Mouse (Mus musculus): ENCODE measurements at regions not wholly inside any gene's neighbourhood (a gene's known extent, or its start where the extent isn't known, plus 50 kb on each side); places are given as distances from the start of the nearest gene placed in this dataset.

DNA sequence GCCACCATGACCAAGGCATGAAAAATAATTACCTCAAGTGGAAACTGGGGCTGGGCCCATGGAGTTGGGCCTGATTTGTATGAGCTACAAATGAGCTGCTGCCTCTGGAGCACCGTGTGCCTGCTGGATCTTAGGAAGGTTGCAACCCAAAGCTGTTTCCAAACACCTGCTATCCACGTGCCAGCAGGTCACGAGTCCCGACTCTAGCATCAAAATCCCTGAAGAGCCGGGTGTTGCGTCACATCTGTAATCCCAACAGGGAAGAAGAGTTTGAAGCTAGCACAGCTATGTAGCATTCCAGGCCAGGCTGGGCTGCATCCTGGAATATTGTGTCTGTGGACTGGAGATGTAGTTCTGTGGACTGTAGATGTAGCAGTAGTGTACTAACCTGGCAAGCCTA, 93.7 kb upstream of the Vps8 start:
- Histone ChIP-seq H3K4me2 (ENCODE audit: low read length) (no peak overlapping the region), H3K9ac (ENCODE audit: low read depth, low read length) (no peak overlapping the region), H3K4me3 (ENCODE audit: low read length) (no peak overlapping the region), H3K27me3 (replicated peaks; ENCODE audit: control insufficient read depth, insufficient read depth, low read length) (no peaks in the 10 kb centered on the region), H3K36me3 (ENCODE audit: control insufficient read depth, insufficient read depth, low read length) (no peaks in the 10 kb centered on the region), H3K27ac (ENCODE audit: low read depth, low read length) (no peak overlapping the region), H3K9me3 (ENCODE audit: control insufficient read depth, low read length) (no peaks in the 10 kb centered on the region), H3K4me1 (ENCODE audit: control insufficient read depth, insufficient read depth, low read depth, low read length) (peaks cover 19% of the 10 kb centered on the region)
- WGBS: 81% methylated on average over 6 of the region's 6 CpGs
- no peak for ATAC-seq

DNA sequence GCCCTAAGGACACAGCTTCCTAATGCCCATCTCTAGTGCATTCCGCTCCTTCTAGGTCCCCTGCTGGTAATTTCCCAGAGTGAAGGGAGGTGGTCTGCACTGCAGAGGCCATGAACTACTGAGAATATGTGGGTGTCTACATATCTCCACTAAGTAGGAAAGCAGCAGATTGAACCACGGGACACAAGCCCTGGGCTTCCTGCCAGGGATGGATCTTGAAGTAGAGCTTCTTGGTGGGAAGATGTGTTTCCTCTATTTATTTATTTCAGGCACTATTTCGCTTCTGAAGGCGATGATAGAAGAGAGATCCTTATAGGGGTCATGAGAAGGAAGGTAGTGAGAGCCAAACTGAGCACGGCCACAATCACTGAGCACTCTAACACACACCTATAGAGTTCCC, 91.7 kb upstream of the Vps8 start:
- no peaks in the 10 kb centered on the region for H3K9me3 ChIP-seq (ENCODE audit: control insufficient read depth, low read length)
- H3K27me3 ChIP-seq (replicated peaks; ENCODE audit: control insufficient read depth, insufficient read depth, low read length): no peaks in the 10 kb centered on the region
- WGBS: 84% methylated on average over 5 of the region's 5 CpGs
- peak overlapping the region; percentile 27 for H3K4me2 ChIP-seq (ENCODE audit: low read length)
- no peak overlapping the region for H3K9ac ChIP-seq (ENCODE audit: low read depth, low read length)
- no peak overlapping the region for H3K27ac ChIP-seq (ENCODE audit: low read depth, low read length)
- no peaks in the 10 kb centered on the region for H3K36me3 ChIP-seq (ENCODE audit: control insufficient read depth, insufficient read depth, low read length)
- peaks cover 21% of the 10 kb centered on the region for H3K4me1 ChIP-seq (ENCODE audit: control insufficient read depth, insufficient read depth, low read depth, low read length)
- H3K4me3 ChIP-seq (ENCODE audit: low read length): no peak overlapping the region; the same call in 1 of the 2 replicates
- ATAC-seq: no peak

DNA sequence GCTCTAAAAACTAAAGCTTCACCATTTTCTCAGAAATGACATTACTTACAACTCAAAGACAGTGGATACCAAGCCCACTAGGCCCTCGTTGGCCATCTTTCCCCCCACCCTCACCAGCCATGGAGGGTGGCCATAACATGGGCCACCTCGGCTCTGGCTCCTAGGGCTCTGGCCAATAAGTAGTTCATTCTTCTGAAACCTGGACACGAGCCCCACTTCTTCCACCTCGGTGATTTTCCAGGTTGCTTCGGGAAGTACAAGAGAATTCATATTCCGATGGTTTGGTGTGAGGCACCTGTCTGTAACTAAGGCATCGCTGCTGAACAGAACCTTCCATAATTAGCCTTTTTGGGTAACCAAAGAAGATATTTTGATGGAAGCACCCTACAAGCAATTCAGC, 90.5 kb upstream of the Vps8 start:
- H3K36me3 ChIP-seq (ENCODE audit: control insufficient read depth, insufficient read depth, low read length): no peaks in the 10 kb centered on the region
- peak overlapping the region; percentile 61 for H3K4me3 ChIP-seq (ENCODE audit: low read length)
- no peaks in the 10 kb centered on the region for H3K9me3 ChIP-seq (ENCODE audit: control insufficient read depth, low read length)
- ATAC-seq: no peak
- H3K4me1 ChIP-seq (ENCODE audit: control insufficient read depth, insufficient read depth, low read depth, low read length): peaks cover 21% of the 10 kb centered on the region
- H3K9ac ChIP-seq (ENCODE audit: low read depth, low read length): peak overlapping the region; percentile 72
- peak overlapping the region; percentile 98 for H3K4me2 ChIP-seq (ENCODE audit: low read length)
- H3K27ac ChIP-seq (ENCODE audit: low read depth, low read length): peak overlapping the region; percentile 96
- 60% methylated on average over 7 of the region's 7 CpGs for WGBS
- no peaks in the 10 kb centered on the region for H3K27me3 ChIP-seq (replicated peaks; ENCODE audit: control insufficient read depth, insufficient read depth, low read length)

DNA sequence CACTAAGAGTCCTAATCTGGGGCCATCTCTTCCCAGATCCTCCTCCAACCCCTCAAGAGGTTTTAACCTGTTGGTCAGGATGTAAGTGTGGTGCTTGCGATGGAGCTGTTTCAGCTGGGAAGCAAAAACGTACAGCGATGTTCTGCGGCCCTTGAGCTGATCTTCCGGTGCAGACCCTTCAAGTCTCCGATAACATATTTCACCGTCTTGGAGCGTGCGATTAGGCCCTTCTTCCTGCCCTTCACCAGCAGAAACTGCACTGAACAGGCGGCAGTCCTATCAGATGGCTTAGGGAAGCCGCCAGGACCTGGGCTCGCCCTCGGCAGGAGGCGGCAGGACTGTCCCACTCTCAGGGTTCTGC, 90.1 kb upstream of the Vps8 start:
- Histone ChIP-seq H3K4me1 (ENCODE audit: control insufficient read depth, insufficient read depth, low read depth, low read length) (peaks cover 21% of the 10 kb centered on the region), H3K9me3 (ENCODE audit: control insufficient read depth, low read length) (no peaks in the 10 kb centered on the region), H3K9ac (ENCODE audit: low read depth, low read length) (peak overlapping the region; percentile 72), H3K4me2 (ENCODE audit: low read length) (peak overlapping the region; percentile 98), H3K36me3 (ENCODE audit: control insufficient read depth, insufficient read depth, low read length) (no peaks in the 10 kb centered on the region), H3K27ac (ENCODE audit: low read depth, low read length) (peak overlapping the region; percentile 96), H3K27me3 (replicated peaks; ENCODE audit: control insufficient read depth, insufficient read depth, low read length) (no peaks in the 10 kb centered on the region), H3K4me3 (ENCODE audit: low read length) (peak overlapping the region; percentile 61)
- ATAC-seq: no peak
- WGBS: 1% methylated on average over 14 of the region's 14 CpGs

DNA sequence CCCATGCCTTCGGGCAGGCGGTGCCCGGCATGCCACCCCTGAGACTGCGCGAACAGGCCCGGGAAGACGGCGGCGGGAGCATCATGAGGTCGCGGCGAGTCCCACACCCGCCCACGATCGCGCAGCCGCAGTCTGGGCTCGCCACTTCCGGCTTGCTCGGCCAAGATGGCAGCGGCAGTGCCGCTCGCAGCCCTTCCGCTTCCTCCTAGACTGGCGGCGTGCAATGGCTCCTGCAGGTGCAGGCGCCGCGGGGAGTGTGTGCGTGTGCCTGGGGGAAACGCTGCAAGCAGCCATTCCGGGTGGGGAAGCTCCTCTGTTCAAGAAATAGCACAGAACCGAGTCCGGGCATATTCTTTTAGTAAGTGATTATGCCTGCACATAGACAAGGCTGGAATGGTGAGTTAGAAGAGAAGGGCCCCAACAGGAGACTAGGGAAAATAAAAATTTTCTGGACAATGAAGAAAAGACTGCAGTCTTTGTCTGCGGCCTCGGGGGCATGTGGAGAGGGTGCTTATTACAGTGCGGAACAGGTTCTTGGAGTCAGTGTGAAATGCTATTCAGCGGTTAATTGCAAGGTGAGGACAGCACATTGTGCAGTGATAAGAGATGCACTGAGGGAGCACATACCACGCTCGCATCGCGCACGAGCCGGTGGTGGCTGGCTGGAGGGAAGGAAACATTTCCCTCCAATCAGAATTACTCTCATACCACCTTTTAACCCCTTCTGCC, 89.5 kb upstream of the Vps8 start:
- Histone ChIP-seq H3K9ac (ENCODE audit: low read depth, low read length) (peak overlapping the region; percentile 72), H3K36me3 (ENCODE audit: control insufficient read depth, insufficient read depth, low read length) (no peaks in the 10 kb centered on the region), H3K9me3 (ENCODE audit: control insufficient read depth, low read length) (no peaks in the 10 kb centered on the region), H3K4me3 (ENCODE audit: low read length) (peak overlapping the region; percentile 61), H3K27ac (ENCODE audit: low read depth, low read length) (peak overlapping the region; percentile 96), H3K4me1 (ENCODE audit: control insufficient read depth, insufficient read depth, low read depth, low read length) (peaks cover 21% of the 10 kb centered on the region), H3K27me3 (replicated peaks; ENCODE audit: control insufficient read depth, insufficient read depth, low read length) (no peaks in the 10 kb centered on the region), H3K4me2 (ENCODE audit: low read length) (peak overlapping the region; percentile 98)
- ATAC-seq: peak; percentile 94
- 1% methylated on average over 44 of the region's 44 CpGs for WGBS

DNA sequence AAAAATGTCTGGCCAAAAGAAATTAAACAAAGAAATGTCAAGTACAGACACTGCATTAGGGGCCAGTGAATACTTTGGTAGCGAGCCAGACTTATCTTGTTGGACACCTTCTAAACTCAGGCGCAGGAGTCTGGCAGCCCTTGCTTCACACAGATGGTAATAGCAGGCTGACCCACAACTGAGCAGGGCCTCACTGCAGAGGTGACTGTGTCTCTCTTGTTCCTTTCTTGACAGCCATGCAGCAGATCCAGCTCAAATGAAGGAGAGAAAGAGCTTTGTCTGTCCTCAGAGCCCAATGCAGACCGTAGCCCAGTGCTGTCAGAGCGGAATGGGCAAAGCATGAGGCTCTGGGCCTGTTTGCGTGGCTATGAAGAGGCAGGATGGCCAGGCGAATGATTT, 83.9 kb upstream of the Vps8 start:
- 51% methylated on average over 6 of the region's 6 CpGs for WGBS
- H3K4me3 ChIP-seq (ENCODE audit: low read length): no peak overlapping the region
- H3K27ac ChIP-seq (ENCODE audit: low read depth, low read length): peak overlapping the region; percentile 89
- peaks cover 16% of the 10 kb centered on the region for H3K4me1 ChIP-seq (ENCODE audit: control insufficient read depth, insufficient read depth, low read depth, low read length)
- no peaks in the 10 kb centered on the region for H3K9me3 ChIP-seq (ENCODE audit: control insufficient read depth, low read length)
- H3K9ac ChIP-seq (ENCODE audit: low read depth, low read length): no peak overlapping the region
- no peaks in the 10 kb centered on the region for H3K36me3 ChIP-seq (ENCODE audit: control insufficient read depth, insufficient read depth, low read length)
- H3K27me3 ChIP-seq (replicated peaks; ENCODE audit: control insufficient read depth, insufficient read depth, low read length): no peaks in the 10 kb centered on the region; the same call in 1 of the 2 replicates
- ATAC-seq: peak; percentile 28
- H3K4me2 ChIP-seq (ENCODE audit: low read length): no peak overlapping the region

DNA sequence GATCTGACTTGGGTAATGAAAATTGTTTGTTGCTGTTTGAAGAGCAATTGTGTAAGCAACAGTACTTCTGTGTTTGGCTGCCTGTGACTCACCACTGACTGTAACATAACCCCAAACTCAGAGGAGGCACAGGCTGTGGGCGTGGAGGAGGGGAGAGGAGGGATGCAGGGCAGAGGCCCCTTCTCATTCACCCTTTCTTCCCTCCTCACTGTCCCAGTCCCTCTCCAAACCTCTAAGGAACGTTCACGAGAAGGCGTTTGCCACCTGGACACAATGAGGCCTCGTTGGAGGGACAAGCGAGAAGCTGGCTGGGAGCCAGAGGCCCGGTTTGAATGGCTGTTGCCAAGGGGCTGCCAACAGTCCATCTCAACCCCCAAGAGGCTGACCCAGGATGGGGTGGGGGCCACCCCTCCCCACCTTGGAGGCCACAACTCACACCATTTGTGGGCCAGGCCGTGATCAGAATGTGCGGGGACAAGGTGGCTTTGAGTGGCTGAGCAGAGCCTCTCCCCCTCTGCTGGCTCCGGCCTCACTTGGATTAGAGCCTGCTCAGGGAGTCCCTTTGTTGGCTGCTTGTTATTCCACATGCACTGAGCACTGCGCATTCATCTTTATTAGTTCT, 83.3 kb upstream of the Vps8 start:
- no peaks in the 10 kb centered on the region; the same call in 1 of the 2 replicates for H3K27me3 ChIP-seq (replicated peaks; ENCODE audit: control insufficient read depth, insufficient read depth, low read length)
- no peaks in the 10 kb centered on the region for H3K36me3 ChIP-seq (ENCODE audit: control insufficient read depth, insufficient read depth, low read length)
- H3K9ac ChIP-seq (ENCODE audit: low read depth, low read length): 0 out of 2 replicates have a peak overlapping the region, but pooled peaks have one; percentile 33
- WGBS: 13% methylated on average over 11 of the region's 11 CpGs
- H3K4me2 ChIP-seq (ENCODE audit: low read length): peak overlapping the region; percentile 15; the same call in 1 of the 2 replicates
- no peak overlapping the region for H3K4me3 ChIP-seq (ENCODE audit: low read length)
- H3K27ac ChIP-seq (ENCODE audit: low read depth, low read length): peak overlapping the region; percentile 89
- H3K9me3 ChIP-seq (ENCODE audit: control insufficient read depth, low read length): no peaks in the 10 kb centered on the region
- peak; percentile 94 for ATAC-seq
- peaks cover 13% of the 10 kb centered on the region for H3K4me1 ChIP-seq (ENCODE audit: control insufficient read depth, insufficient read depth, low read depth, low read length)

DNA sequence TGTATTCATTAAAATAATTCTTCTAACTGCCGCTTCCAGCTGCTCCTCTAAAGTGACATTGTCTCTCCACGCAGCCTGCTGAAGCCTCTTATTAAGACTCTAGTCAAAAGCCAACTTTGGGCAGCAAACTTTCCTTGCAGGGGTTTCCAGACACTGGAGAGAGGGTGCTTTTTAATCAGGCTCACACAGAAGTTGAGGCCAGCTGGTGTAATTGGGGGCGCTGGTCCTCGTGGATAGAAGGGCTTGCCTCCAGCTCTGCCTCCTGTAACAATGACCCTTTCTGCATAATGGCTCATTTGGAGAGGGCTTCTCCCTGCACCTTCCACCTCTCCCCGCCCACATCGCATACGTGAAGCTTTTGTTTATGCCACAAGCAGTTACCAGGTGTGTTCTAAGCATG, 82.8 kb upstream of the Vps8 start:
- Histone ChIP-seq H3K27me3 (replicated peaks; ENCODE audit: control insufficient read depth, insufficient read depth, low read length) (no peaks in the 10 kb centered on the region; the same call in 1 of the 2 replicates), H3K9ac (ENCODE audit: low read depth, low read length) (no peak overlapping the region), H3K4me3 (ENCODE audit: low read length) (no peak overlapping the region), H3K4me2 (ENCODE audit: low read length) (peak overlapping the region; percentile 25), H3K36me3 (ENCODE audit: control insufficient read depth, insufficient read depth, low read length) (no peaks in the 10 kb centered on the region), H3K27ac (ENCODE audit: low read depth, low read length) (peak overlapping the region; percentile 89), H3K4me1 (ENCODE audit: control insufficient read depth, insufficient read depth, low read depth, low read length) (peaks cover 13% of the 10 kb centered on the region), H3K9me3 (ENCODE audit: control insufficient read depth, low read length) (no peaks in the 10 kb centered on the region)
- ATAC-seq: peak; percentile 60
- 21% methylated on average over 7 of the region's 7 CpGs for WGBS

DNA sequence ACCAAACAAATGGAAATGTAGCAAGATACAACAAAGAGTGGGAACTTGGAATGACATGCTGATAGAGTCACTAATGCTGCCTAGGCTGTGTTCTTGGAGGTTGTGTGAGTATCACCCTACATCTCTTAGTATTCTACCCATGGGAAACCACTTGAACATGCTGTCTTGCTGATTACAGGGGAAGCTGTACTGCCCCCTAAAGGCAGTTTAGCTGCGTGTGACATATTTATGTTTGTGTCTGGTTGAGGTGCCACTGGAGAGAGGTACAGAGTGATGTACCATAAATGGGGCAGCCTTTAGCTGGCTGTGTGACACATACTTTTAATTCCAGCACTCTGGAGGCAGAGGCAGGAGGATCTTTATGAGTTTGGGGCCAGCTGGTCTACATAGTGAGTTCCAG, 73.0 kb upstream of the Vps8 start:
- 77% methylated on average over 1 of the region's 1 CpGs for WGBS
- H3K4me1 ChIP-seq (ENCODE audit: control insufficient read depth, insufficient read depth, low read depth, low read length): no peaks in the 10 kb centered on the region
- no peaks in the 10 kb centered on the region for H3K9me3 ChIP-seq (ENCODE audit: control insufficient read depth, low read length)
- no peaks in the 10 kb centered on the region for H3K36me3 ChIP-seq (ENCODE audit: control insufficient read depth, insufficient read depth, low read length)
- no peak for ATAC-seq
- no peak overlapping the region for H3K9ac ChIP-seq (ENCODE audit: low read depth, low read length)
- H3K4me2 ChIP-seq (ENCODE audit: low read length): no peak overlapping the region
- H3K27ac ChIP-seq (ENCODE audit: low read depth, low read length): no peak overlapping the region
- H3K27me3 ChIP-seq (replicated peaks; ENCODE audit: control insufficient read depth, insufficient read depth, low read length): no peaks in the 10 kb centered on the region
- H3K4me3 ChIP-seq (ENCODE audit: low read length): no peak overlapping the region
